In the genomic region with DNA sequence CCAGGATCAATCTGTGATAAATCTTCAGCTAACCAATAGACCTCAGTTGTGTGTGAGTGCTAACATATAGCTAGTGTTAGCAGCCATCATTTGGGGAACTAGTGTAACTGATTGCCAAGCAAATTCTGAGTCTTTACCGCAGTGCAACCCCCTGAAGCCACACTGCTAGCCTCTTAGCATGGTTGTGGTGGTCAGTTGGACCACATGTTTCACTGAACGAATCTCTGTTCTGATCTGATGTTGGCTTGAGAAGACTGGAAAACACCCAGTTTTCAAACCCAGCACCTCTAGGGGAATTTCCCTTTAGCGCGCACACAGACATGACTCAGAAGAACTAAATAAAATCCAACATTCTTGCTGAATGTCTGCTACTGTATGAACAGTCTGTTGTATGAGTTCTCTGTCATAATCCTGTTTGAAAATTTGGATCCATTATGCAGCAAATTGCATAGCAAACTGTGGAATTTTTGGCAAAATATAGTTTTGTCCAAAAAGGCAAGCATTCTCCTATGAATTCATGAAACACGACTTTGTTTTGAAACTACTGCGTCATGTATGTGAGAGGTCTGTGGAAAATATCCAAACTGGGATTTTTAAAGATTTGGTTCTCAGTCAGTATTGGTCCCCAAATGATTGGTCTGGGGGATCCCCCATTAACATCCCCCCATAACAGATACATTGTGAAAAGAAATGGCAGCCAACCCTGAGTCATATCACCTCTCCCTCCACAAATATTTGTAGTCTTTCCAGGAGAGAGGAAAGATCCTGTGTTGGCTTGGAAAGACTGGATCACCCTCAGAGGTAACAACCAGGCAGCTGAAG, we compare ENCODE assay signal across 25 mouse cellular contexts.
"Had no signal": no experiment of that assay in that cellular context is flagged by ENCODE, and none has a peak within 500 bp of the region (broad histone marks: within the 10 kb centered on the region; RNA-seq: fewer than 3 reads in every experiment).

No protein-coding gene starts in this region.

- H3K4me3 ChIP-seq: gastrocnemius, adult 2 months; heart, adult 2 months; heart, embryonic 13.5 days; heart, embryonic 15.5 days; hindbrain, embryonic 13.5 days; hindbrain, embryonic 15.5 days; kidney, embryonic 15.5 days; limb, embryonic 13.5 days; limb, embryonic 15.5 days; liver, embryonic 13.5 days had no signal

- DNase-seq: gastrocnemius, adult 2 months; gastrocnemius, postnatal 10 days; gastrocnemius, postnatal 36 days; heart, adult 11 months; heart, adult 2 months; heart, postnatal 14 days; heart, postnatal 36 days; kidney, adult 11 months; kidney, adult 2 months; kidney, adult 9 months; kidney, postnatal 14 days; kidney, postnatal 36 days; layer of hippocampus, adult 9-11 months; layer of hippocampus, postnatal 36 days; left cerebral cortex, postnatal 4 days; liver, embryonic 13.5 days had no signal

- H3K27ac ChIP-seq: gastrocnemius, adult 2 months; heart, adult 2 months; heart, embryonic 13.5 days; heart, embryonic 15.5 days; hindbrain, embryonic 13.5 days; hindbrain, embryonic 15.5 days; hindbrain, postnatal 0 days; kidney, embryonic 15.5 days; kidney, postnatal 0 days; limb, embryonic 13.5 days; limb, embryonic 15.5 days; liver, embryonic 13.5 days had no signal

- H3K4me1 ChIP-seq: heart, embryonic 15.5 days; hindbrain, embryonic 13.5 days; hindbrain, embryonic 15.5 days; kidney, embryonic 15.5 days; limb, embryonic 13.5 days; limb, embryonic 15.5 days; liver, embryonic 13.5 days had no signal

- H3K27me3 ChIP-seq: heart, embryonic 13.5 days; heart, embryonic 15.5 days; hindbrain, embryonic 13.5 days; hindbrain, embryonic 15.5 days; kidney, embryonic 15.5 days; limb, embryonic 13.5 days; limb, embryonic 15.5 days; liver, embryonic 13.5 days had no signal

- H3K36me3 ChIP-seq: heart, embryonic 13.5 days; heart, embryonic 15.5 days; hindbrain, embryonic 13.5 days; hindbrain, embryonic 15.5 days; kidney, embryonic 15.5 days; limb, embryonic 13.5 days; limb, embryonic 15.5 days; liver, embryonic 13.5 days had no signal
